Mouse (Mus musculus) brain, embryonic 14.5 days (tissue): ENCODE measurements around the gene Ccdc121. TPM values are rescaled to one million over a fixed set of nuclear protein-coding genes. Genes with fewer than 3 reads are reported as not detected.
A peak's percentile ranks its signal among the peaks of the same experiment; 100 is the strongest.

ENCODE experiments used
- DNase-seq: peaks from one replicate; pipeline ENCODE4 v3.0.0-alpha.2; 2011; ENCODE audit warnings: low read depth
- CTCF ChIP-seq: fragments of 200-500 bp; IDR thresholded peaks from 2 replicates; pipeline ENCODE4 v1.5.1; 2012; ENCODE audit warnings: inconsistent platforms, mild to moderate bottlenecking, moderate library complexity, borderline replicate concordance; ENCODE audit not compliant: insufficient read depth, insufficient read length; ENCODE audit errors: extremely low read depth
- POLR2A ChIP-seq: fragments of 200-500 bp; IDR thresholded peaks from 2 replicates; pipeline ENCODE4 v1.6.1; 2012; ENCODE audit warnings: mild to moderate bottlenecking, inconsistent platforms, borderline replicate concordance; ENCODE audit not compliant: poor library complexity, insufficient read depth, insufficient read length, severe bottlenecking; ENCODE audit errors: extremely low read depth
- polyA plus RNA-seq: library from polyadenylated mRNA; depleted of rRNA; stranded (reverse); fragments of >200 nt; gene quantifications from 2 replicates; pipeline ENCODE4 v1.2.3, GENCODE M21; 2012; rRNA removed

The Ccdc121 gene
- polyA plus RNA-seq: 0.04 and 0.09 TPM in 2 replicates

DNA sequence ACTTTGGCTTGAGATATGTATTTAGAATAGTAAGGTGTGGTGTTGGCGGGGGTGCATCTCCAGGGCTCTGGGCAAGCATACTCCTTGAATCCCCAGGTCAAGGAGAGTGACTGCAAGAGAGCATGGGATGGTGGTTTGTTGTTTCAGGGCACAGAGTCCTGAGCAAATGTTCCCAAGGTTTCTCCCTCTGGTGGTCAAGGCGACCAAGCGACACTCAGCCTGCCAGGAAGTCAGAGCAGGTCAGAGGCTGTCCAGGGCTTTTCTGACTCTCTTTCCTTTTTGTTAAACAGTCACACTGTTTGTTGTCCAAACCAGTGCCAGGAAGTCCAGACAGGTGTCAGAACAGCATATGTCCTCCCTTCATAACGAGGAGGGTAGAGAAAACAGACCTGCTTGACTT, at the start of gene Ccdc121:
Ccdc121 (minus strand) TSS at position 145 of the 400 bp plus-strand sequence.
- DNase-seq: no peak

DNA sequence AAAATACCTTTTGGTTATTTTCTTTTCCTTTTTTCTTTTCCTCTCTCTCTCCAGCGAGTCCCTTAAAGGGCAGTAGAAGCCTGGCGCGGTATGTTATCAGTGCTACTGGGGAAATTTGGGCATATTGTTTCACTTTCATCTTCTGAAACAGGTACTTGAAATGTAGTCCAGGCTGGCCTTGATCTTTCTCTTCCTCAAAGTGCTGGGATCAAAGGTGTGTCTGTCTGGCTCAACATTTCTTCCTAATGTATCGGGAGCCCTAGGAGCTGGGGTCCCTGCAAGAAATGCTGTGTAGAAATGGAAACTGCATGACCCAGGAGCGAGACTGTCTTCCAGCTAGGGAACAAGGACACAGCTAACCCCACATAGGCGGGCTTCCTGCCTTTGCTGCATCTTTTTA, 49.1 kb upstream of the Ccdc121 start:
- TF ChIP-seq POLR2A: no peak
- no peak for TF ChIP-seq CTCF
- no peak for DNase-seq

More for the DNA sequence above, at the start of gene Ccdc121:
- TF ChIP-seq POLR2A (no peak), CTCF (peak; percentile 28; the same call in 1 of the 2 replicates)

- no peak for TF ChIP-seq CTCF
- TF ChIP-seq POLR2A: no peak
- no peak for DNase-seq
These were observed 48.4 kb upstream of the Ccdc121 start for GRCm38 (mm10) chr1:181559655-181560054.

- TF ChIP-seq CTCF (no peak), POLR2A (no peak)
- DNase-seq: no peak
These were observed 44.2 kb upstream of the Ccdc121 start for GRCm38 (mm10) chr1:181555475-181555874.

GRCm38 (mm10) chr1:181552533-181553410, 41.5 kb upstream of the Ccdc121 start:
- TF ChIP-seq CTCF (no peak), POLR2A (no peak)
- peak; percentile 80 for DNase-seq

GRCm38 (mm10) chr1:181550826-181551225, 39.6 kb upstream of the Ccdc121 start:
- TF ChIP-seq CTCF: no peak
- no peak for TF ChIP-seq POLR2A
- DNase-seq: no peak

GRCm38 (mm10) chr1:181549987-181550386, 38.7 kb upstream of the Ccdc121 start:
- DNase-seq: no peak
- TF ChIP-seq POLR2A (no peak), CTCF (no peak)

DNA sequence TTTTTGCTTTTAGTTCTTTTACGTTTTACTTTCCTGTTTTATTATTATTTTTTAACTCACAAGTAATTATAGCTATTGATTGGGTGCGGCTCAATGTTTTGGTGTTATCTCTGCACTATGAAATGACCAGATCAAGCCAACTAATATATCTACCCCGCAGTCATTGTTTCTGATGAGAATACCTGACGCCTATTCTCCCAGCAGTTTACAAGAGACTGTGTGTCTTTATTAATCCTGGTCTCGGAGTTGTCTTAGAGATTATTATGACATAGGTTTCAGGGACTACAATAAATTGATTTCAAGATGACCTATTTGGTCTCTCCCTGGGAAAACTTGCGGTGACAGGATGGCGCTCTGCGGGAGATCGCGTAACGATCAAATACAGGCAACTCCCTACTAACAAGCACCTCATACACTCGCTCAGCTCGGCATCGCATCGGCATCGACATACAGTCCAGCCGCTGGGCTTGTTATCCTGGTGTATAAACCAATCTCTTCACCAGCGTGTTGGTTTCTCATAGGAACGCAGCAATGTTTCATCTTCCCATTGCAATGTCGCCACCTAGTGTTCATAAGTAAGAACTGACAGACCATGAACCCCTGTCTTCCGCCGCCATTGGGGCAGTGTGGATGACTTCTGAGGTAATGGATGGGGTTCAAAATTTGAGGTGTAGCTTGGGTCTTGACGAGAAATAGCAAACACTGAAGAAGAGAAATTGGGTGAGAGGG, 34.0 kb upstream of the Ccdc121 start:
- TF ChIP-seq POLR2A (no peak), CTCF (peak; percentile 87)
- DNase-seq: peak; percentile 93

DNA sequence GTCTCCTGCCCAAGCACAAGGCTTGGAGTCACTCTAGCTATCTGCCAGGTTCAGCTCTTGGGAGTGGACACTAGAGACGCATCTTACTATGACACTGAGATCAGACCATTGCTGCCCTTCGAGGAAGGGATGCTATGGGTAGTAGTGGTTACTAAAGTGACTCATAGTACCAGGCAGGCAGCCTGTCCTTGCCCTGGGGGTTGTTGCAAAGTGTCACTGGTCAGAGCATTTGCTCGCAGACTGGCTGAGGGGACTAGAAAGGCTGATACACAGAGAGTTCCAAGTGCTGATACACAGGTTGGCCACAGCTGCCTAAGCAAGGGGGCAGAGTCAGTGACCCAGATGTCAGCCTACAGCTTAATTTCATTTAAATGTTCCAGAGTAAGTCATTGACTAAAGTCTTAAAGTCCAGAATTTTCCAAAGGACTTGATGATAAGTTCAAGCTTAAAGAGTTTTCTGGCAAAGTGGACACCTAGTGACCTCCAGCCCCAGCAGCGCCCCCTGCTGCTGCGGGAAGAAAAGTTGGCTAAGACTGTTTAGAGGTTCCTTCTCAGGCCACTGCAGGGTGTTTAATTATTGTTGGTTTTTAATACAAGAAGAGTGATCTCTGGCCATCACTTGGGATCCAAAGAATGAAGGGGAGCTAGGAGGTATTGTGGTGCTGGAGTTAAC, 32.6 kb upstream of the Ccdc121 start:
- TF ChIP-seq POLR2A: no peak
- peak; percentile 45 for TF ChIP-seq CTCF
- DNase-seq: no peak

- no peak for TF ChIP-seq POLR2A
- no peak for TF ChIP-seq CTCF
- peak; percentile 39 for DNase-seq
These were observed 28.9 kb upstream of the Ccdc121 start for GRCm38 (mm10) chr1:181539846-181540769.
